Mouse (Mus musculus) brain, embryonic 14.5 days (tissue): ENCODE measurements around the gene Mcat.

Experiments
- CTCF ChIP-seq: fragments of 200-500 bp; IDR thresholded peaks from 2 replicates; pipeline ENCODE4 v1.5.1; 2012; ENCODE audit warnings: inconsistent platforms, mild to moderate bottlenecking, moderate library complexity, borderline replicate concordance; ENCODE audit not compliant: insufficient read depth, insufficient read length; ENCODE audit errors: extremely low read depth
- POLR2A ChIP-seq: fragments of 200-500 bp; IDR thresholded peaks from 2 replicates; pipeline ENCODE4 v1.6.1; 2012; ENCODE audit warnings: mild to moderate bottlenecking, inconsistent platforms, borderline replicate concordance; ENCODE audit not compliant: poor library complexity, insufficient read depth, insufficient read length, severe bottlenecking; ENCODE audit errors: extremely low read depth

GRCm38 (mm10) chr15:83591758-83592157, 28.2 kb upstream of the Mcat start:
- TF ChIP-seq CTCF (no peak), POLR2A (no peak)
